Comparison of ENCODE assay signal across 8 mouse cellular contexts in the genomic region with DNA sequence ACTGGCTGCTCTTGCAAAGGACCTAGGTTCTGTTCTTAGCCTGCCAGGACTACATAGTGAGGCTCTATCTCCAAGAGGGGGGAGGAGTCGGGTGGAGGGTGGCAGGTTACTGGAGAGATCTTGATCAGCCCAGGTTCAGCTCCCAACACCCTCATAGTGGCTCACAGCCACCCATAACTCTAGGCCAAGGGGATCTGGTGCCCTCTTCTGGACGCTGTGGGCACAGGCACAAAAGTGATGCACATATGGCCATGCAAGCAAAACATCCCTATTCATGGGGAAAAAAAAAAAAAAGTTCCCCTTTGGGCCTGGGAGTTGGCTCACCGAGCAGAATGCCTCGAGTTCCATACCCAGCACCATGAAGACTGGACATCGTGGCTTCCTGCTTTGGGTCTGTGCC. TPM values are rescaled to one million over a fixed set of nuclear protein-coding genes. Genes with fewer than 3 reads are reported as not detected.
A peak's percentile ranks its signal among the peaks of the same experiment; 100 is the strongest.
DNase-seq lines count a peak whose midpoint lies in the region; ATAC-seq and TF ChIP-seq lines count a peak whose summit lies in the region.

No protein-coding gene starts in this region.

- peak; percentile 53; the same call in 1 of the 2 replicates for TF ChIP-seq CTCF in testis, adult 2 months (IDR thresholded peaks at IDR 0.05; ENCODE audit: control insufficient read depth, insufficient read depth, insufficient replicate concordance, low read depth, low read length)
- peak; percentile 54; the same call in 1 of the 2 replicates for TF ChIP-seq CTCF in thymus, adult 2 months (IDR thresholded peaks at IDR 0.05; ENCODE audit: borderline replicate concordance, control insufficient read depth, extremely low read depth, insufficient read depth, low read length, poor library complexity)

- H3K4me3 ChIP-seq in testis, adult 2 months (ENCODE audit: control insufficient read depth, low read depth, low read length) = no peak overlapping the region
- H3K4me3 ChIP-seq in limb, embryonic 12.5 days (replicated peaks) = no peak overlapping the region
- no peak overlapping the region for H3K4me3 ChIP-seq in thymus, adult 2 months (ENCODE audit: control insufficient read depth, insufficient read depth, low read length)

- no peaks in the 10 kb centered on the region for H3K27me3 ChIP-seq in testis, adult 2 months (ENCODE audit: control insufficient read depth, insufficient read depth, low read length)
- no peaks in the 10 kb centered on the region for H3K27me3 ChIP-seq in limb, embryonic 12.5 days
- no peaks in the 10 kb centered on the region for H3K27me3 ChIP-seq in thymus, adult 2 months (ENCODE audit: control insufficient read depth, insufficient read depth, low read length)

- peak; percentile 92 for DNase-seq in heart, adult 11 months
- DNase-seq in heart, adult 9 months (ENCODE audit: low spot score in 2 of 2) = no peak
- DNase-seq in testis, postnatal 14 days (ENCODE audit: low spot score) = no peak
- DNase-seq in thymus, adult 2 months = peak; percentile 63
- DNase-seq in layer of hippocampus, postnatal 25 days (ENCODE audit: extremely low spot score in 1 of 2, low spot score in 1 of 2) = no peak

- H3K9ac ChIP-seq in limb, embryonic 12.5 days (replicated peaks) = no peak overlapping the region

- no peak for TF ChIP-seq POLR2A in testis, adult 2 months (IDR thresholded peaks at IDR 0.05; ENCODE audit: control insufficient read depth, low read depth, low read length)
- TF ChIP-seq POLR2A in thymus, adult 2 months (IDR thresholded peaks at IDR 0.05; ENCODE audit: control insufficient read depth, extremely low read depth, insufficient read depth, low read length, poor library complexity) = no peak

- H3K4me1 ChIP-seq in testis, adult 2 months (ENCODE audit: control insufficient read depth, insufficient read depth, low read length) = peaks cover 15% of the 10 kb centered on the region
- H3K4me1 ChIP-seq in limb, embryonic 12.5 days (replicated peaks) = peaks cover 42% of the 10 kb centered on the region
- peaks cover 15% of the 10 kb centered on the region for H3K4me1 ChIP-seq in thymus, adult 2 months (replicated peaks; ENCODE audit: control insufficient read depth, insufficient read depth, low read length)

- 44% methylated on average over 5 of the region's 5 CpGs for WGBS in limb, embryonic 12.5 days
- 33% methylated on average over 5 of the region's 5 CpGs for WGBS in thymus, adult 2 months

- H3K27ac ChIP-seq in testis, adult 2 months (ENCODE audit: control insufficient read depth, insufficient read depth, low read depth, low read length) = no peak overlapping the region
- peak overlapping the region; percentile 4 for H3K27ac ChIP-seq in limb, embryonic 12.5 days
- H3K27ac ChIP-seq in thymus, adult 2 months (ENCODE audit: control insufficient read depth, insufficient read depth, low read length) = no peak overlapping the region

- no peak for ATAC-seq in limb, embryonic 12.5 days (ENCODE audit: insufficient number of reproducible peaks, insufficient read depth, low FRiP score, low TSS enrichment, low read depth)
- ATAC-seq in activated CD4-positive, CD25-positive, alpha-beta regulatory T cell, adult 4 months = no peak

- H3K36me3 ChIP-seq in testis, adult 2 months (ENCODE audit: control insufficient read depth, insufficient read depth, low read length) = no peaks in the 10 kb centered on the region
- peaks cover 26% of the 10 kb centered on the region for H3K36me3 ChIP-seq in limb, embryonic 12.5 days
- peaks cover under 1% of the 10 kb centered on the region for H3K36me3 ChIP-seq in thymus, adult 2 months (ENCODE audit: control insufficient read depth, insufficient read depth, low read length)

- no peaks in the 10 kb centered on the region for H3K9me3 ChIP-seq in limb, embryonic 12.5 days

- H3K4me2 ChIP-seq in limb, embryonic 12.5 days = no peak overlapping the region

RNA-seq across cellular contexts. Expression of gene Asb6, which starts 0.8 kb away (rescaled TPM):
- 9.3 and 10.5 TPM in 2 replicates for polyA plus RNA-seq in testis, adult 2 months (2012; rRNA removed)
- polyA plus RNA-seq in limb, embryonic 12.5 days (2016; fragmentation: Nextera tagmentation; extraction: Ambion mirVana) = 44.9 and 47.4 TPM in 2 replicates
- polyA plus RNA-seq in thymus, adult 2 months (2012; rRNA removed) = 97.6 and 103 TPM in 2 replicates
- total RNA-seq in layer of hippocampus, postnatal 25 days (2021) = 10 to 100 TPM; 35.1 to 40.1 TPM
- polyA plus RNA-seq in activated CD4-positive, CD25-positive, alpha-beta regulatory T cell, adult 4 months (2017; shearing (Covaris generic)) = 10 to 100 TPM; 27.4 to 36.2 TPM

RNA-seq across cellular contexts. Expression of gene Prrx2, which starts 5.5 kb away (rescaled TPM):
- 1.0 and 1.5 TPM in 2 replicates for polyA plus RNA-seq in testis, adult 2 months (2012; rRNA removed)
- polyA plus RNA-seq in limb, embryonic 12.5 days (2016; fragmentation: Nextera tagmentation; extraction: Ambion mirVana) = 194 and 201 TPM in 2 replicates
- 2.2 and 2.5 TPM in 2 replicates for polyA plus RNA-seq in thymus, adult 2 months (2012; rRNA removed)
- total RNA-seq in layer of hippocampus, postnatal 25 days (2021) = 1 to 10 TPM; 1.7 to 3.3 TPM
- not detected for polyA plus RNA-seq in activated CD4-positive, CD25-positive, alpha-beta regulatory T cell, adult 4 months (2017; shearing (Covaris generic))

RNA-seq across cellular contexts. Expression of gene Ntmt1, which starts 21.7 kb away (rescaled TPM):
- 49.5 and 53.9 TPM in 2 replicates for polyA plus RNA-seq in testis, adult 2 months (2012; rRNA removed)
- polyA plus RNA-seq in limb, embryonic 12.5 days (2016; fragmentation: Nextera tagmentation; extraction: Ambion mirVana) = 103 and 108 TPM in 2 replicates
- polyA plus RNA-seq in thymus, adult 2 months (2012; rRNA removed) = 30.5 and 33.9 TPM in 2 replicates
- 10 to 100 TPM; 34.8 to 35.2 TPM for total RNA-seq in layer of hippocampus, postnatal 25 days (2021)
- 10 to 100 TPM; 28.2 to 38.9 TPM for polyA plus RNA-seq in activated CD4-positive, CD25-positive, alpha-beta regulatory T cell, adult 4 months (2017; shearing (Covaris generic))

RNA-seq across cellular contexts. Expression of gene 1700001O22Rik, which starts 25.9 kb away (rescaled TPM):
- 905 and 964 TPM in 2 replicates for polyA plus RNA-seq in testis, adult 2 months (2012; rRNA removed)
- 3.1 and 5.4 TPM in 2 replicates for polyA plus RNA-seq in limb, embryonic 12.5 days (2016; fragmentation: Nextera tagmentation; extraction: Ambion mirVana)
- 4.0 and 5.2 TPM in 2 replicates for polyA plus RNA-seq in thymus, adult 2 months (2012; rRNA removed)
- 1 to 10 TPM; 4.0 to 5.5 TPM for total RNA-seq in layer of hippocampus, postnatal 25 days (2021)
- polyA plus RNA-seq in activated CD4-positive, CD25-positive, alpha-beta regulatory T cell, adult 4 months (2017; shearing (Covaris generic)) = under 1 TPM; 0.73 to 0.76 TPM

Comparison
In these comparisons a context has a peak if more than half of its experiments do, and no peak if none do; other contexts are left out.
1. DNase-seq: peak in heart, adult 11 months (single experiment) and thymus, adult 2 months (single experiment); none in heart, adult 9 months (0 of 2), testis, postnatal 14 days (single experiment) and layer of hippocampus, postnatal 25 days (0 of 2).
2. RNA of gene Prrx2, which starts 5.5 kb away (polyA plus RNA-seq): 194 to 201 TPM in limb, embryonic 12.5 days; 2.2 to 2.5 TPM in thymus, adult 2 months, 1.0 to 1.5 TPM in testis, adult 2 months and not detected in activated CD4-positive, CD25-positive, alpha-beta regulatory T cell, adult 4 months; every median in the first group is over 10 times any median in the second.